Mouse (Mus musculus): ENCODE measurements around the gene Rab5b.
"Not testable (repeated sequence)": the region's sequence is repeated elsewhere in the genome, so short reads cannot be mapped to it uniquely, and the experiment has no call there.

Rab5b gene

GRCm38 (mm10) chr10:128695992-128696807 is at the start of gene Rab5b:
Gene Rab5b (minus strand): TSS chr10:128696264.
- peak; percentile 99 for DNase-seq

DNA sequence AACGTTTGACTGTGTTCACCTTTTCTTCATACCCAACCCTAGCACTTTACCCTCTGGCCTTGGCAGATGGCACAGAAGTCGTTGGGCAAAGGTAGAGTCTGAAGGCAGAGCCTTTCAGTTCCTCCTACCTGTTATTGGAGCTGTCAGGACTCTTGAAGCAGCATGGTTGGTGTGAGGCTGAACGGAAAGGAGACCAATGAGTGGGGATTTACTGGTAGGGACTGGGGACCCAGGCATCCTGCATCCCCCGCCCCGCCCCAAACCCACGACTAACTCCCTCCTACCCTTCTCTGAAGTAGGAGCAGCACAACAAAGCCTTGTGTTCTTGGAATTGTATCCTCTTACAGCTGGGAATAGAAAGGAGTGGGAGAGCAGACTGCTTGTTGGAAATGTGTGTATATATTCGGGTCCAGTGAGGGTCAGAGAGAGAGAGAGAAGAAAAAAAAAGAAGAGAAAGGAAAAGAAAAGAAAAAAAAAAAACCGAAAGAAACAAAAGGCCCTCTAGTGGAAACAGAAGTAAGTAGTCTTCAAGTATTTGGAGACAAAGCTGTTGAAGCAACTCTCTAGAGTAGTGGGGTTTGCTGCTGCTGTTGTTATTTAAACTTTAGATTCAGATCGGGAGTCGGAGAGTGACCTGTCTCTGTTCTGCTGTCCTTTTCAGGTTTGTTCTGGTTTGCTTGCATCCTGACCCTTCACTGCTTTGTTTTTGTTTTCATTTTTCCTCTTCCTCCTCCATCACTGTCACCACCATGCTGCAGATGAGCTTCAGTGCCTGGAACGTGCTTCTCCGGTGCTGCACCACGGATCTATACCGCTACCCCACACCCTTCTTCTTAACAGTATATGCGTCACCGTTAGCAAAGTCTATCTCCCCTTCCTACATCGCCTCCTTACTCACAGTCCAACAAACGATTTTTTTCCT is 48.9 kb upstream of the Rab5b start, which contains the start of gene Dgka:
Gene Dgka, minus strand, starts transcription at position 176 of the 922 bp plus-strand sequence.
- DNase-seq: peak; percentile 17 to 18

- DNase-seq: no peak
Observed at GRCm38 (mm10) chr10:128744211-128744610, 48.1 kb upstream of the Rab5b start.

GRCm38 (mm10) chr10:128743791-128744191 is 47.7 kb upstream of the Rab5b start:
- DNase-seq: peak; percentile 70 to 71

DNA sequence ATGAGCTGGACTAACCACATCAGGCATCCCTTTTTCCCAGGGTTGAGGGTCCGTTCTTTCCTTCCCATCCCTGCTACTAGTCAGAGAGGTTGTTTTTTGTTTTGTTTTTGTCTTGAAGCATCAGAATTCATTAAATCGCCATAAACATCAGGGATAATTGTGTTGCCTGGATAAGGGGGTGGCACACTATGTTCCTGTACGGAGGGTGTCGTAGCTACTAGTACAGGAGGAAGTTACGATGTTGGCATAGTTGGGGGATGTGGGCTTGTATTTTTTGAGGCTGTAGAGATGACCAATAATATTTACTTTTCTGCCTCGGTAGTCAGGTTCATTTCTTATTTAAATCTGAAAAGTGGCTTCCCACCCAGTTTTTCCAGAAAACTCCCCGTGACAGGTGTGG is 47.2 kb upstream of the Rab5b start:
- peak in 1 of 2 experiments; percentile 35 for DNase-seq

DNA sequence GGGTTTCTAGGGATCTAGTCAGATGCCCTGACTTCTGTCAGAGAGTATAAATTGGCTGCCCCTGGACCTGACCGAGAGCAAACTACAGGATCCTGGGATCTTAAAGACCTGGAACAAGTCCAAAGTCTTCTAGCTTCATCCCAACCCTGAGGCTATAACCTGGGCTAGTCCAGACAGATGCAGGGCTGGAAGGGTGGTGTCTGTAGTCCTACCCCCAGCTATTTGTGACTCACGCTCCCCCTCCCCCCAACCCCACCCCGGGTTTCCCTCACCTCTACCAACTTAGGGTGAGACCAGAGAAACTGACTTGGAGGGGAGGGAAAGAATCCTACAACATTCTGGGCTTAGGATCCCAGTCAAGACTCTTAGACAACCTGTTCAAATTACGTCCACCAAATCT is 46.6 kb upstream of the Rab5b start:
- no peak for DNase-seq

DNA sequence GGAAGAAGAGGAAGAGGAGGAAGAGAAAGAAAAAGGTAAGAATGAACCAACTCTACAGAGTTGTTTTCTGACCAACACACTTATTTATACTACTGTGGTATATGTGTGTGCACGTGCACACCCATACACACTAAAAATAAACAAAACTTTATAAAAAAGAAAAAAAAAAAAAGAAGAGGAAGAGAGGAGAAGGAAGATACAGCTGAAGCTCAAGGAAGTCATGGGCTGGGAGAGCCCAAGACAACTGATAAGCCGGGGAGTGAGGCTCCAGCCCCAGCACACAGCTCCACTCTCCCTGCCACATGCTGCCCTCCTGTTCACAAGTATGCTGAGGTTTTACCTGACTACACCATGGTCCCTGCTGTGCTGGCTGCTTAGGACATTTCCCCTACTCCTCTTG is 44.2 kb upstream of the Rab5b start:
- DNase-seq: no peak

- DNase-seq: peak; percentile 35 to 51
Observed at GRCm38 (mm10) chr10:128737435-128737834, 41.4 kb upstream of the Rab5b start.

DNA sequence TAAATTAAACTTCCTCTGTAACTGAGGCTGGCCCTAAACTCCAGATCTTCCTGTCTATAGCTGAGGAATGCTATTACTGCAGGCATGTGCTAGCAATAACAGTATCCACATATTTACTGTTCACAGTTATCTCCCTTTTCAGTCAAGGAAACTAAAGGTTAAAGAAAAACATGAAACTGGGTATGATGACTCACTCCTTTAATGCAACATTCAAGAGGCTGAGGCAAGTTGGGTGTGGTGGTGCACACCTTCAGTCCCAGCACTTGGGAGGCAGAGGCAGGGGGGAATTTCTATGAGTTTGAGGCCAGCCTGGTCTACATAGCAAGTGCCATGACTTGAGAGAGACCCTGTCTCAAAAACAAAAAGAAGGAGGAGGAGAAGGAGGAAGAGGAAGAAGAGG is 35.9 kb upstream of the Rab5b start:
- no peak for DNase-seq

DNA sequence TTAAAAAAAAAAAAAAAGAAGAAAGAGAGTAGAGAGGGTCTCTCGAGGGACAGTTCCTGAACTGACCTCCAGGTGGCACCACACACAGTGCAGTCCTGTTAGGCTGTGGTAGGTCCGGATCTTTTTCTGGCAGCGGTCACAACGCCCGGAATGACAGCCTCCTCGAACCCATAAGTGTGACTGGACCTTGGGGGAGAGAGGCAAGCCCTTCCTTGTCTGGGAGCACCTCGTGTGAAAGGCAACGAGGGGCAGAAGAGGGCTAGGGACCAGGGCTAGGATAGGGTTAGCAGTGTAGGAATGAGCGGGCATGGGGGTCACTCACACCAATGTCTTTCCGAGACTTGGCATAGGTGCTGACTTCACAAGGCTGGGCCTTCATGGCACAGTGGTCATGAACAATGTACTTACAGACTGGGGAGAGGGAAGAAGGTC is 35.0 kb upstream of the Rab5b start:
- peak; percentile 69 to 76 for DNase-seq

DNA sequence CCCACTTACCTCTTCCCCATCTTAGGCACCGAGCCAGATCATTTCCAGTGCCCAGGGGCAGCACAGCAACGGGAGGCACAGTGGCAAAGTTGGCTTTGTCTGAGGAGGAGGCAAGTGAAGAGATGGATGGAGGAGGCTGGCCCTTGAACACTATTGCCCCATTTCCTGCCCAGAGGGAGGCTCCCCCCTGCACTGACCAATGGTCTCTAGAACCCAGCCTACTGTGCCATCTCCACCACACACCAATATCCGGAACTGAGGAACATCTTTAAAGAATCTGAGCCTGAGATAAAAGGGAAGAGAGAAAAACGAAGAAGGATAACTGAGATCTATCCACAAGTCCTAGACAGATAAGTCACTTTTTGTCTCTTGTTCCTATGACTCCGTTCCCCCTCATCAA is 32.0 kb upstream of the Rab5b start:
- no peak for DNase-seq

DNA sequence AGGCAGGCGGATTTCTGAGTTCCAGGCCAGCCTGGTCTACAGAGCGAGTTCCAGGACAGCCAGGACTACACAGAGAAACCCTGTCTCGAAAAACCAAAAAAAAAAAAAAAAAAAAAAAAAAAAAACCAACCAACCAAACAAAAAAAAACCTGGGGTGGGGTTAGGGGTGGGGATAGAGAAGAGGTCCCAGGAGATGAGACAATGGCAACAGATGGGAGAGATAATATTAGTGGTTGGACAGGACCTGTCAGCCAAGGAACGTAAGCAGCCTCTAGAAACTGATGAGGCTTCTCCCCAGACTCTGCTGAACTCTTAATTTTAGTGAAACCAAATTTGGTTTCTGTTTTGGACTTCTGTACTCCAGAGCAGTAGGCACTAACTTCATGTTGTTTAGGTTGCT is 29.4 kb upstream of the Rab5b start:
- not testable (repeated sequence) for DNase-seq

DNA sequence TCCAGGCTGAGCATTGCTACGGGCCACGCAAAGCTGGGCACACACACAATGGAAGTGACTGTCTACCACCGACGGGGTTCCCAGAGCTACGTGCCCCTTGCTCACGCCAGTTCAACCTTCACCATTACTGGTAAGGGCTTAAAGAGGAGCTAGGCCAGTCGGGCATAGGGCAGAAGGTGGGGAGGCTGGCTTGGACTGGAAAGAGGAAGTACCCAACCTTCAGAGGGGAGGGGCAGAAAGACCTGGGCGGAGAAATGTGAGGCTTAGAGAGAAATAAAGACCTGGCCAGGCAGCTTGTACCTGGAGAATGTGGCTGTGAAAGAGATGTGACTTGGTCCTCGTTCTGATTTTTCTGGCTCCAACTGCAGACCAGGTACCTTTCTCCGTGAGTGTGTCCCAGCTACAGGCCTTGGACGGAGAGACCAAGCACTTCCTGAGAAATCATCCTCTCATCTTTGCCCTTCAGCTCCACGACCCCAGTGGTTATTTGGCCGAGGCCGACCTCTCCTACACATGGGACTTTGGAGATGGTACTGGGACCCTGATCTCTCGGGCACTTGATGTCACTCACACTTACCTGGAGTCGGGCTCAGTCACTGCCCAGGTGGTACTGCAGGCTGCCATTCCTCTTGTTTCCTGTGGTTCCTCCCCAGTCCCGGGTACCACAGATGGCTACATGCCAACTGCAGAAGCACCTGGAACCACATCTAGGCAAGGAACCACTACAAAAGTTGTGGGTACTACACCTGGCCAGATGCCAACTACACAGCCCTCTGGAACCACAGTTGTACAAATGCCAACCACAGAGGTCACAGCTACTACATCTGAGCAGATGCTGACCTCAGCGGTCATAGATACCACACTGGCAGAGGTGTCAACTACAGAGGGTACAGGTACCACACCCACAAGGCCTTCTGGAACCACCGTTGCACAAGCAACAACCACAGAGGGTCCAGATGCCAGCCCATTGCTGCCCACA is 19.8 kb upstream of the Rab5b start:
- DNase-seq: peak; percentile 23 to 45

GRCm38 (mm10) chr10:128711318-128711717 is 15.3 kb upstream of the Rab5b start:
- DNase-seq: not testable (repeated sequence)

- peak; percentile 6 to 18 for DNase-seq
Observed at GRCm38 (mm10) chr10:128705317-128705693, 9.2 kb upstream of the Rab5b start.

- DNase-seq: peak; percentile 93 to 95
Observed at GRCm38 (mm10) chr10:128704491-128705316, 8.6 kb upstream of the Rab5b start, which contains the start of gene Cdk2. Gene Cdk2 (minus strand): TSS chr10:128705031.

- no peak for DNase-seq
Observed at GRCm38 (mm10) chr10:128703895-128704294, 7.8 kb upstream of the Rab5b start, which contains the start of gene Pmel. Gene Pmel (plus strand): TSS chr10:128704195.

- no peak for DNase-seq
Observed at GRCm38 (mm10) chr10:128702328-128703007, 6.4 kb upstream of the Rab5b start.

DNA sequence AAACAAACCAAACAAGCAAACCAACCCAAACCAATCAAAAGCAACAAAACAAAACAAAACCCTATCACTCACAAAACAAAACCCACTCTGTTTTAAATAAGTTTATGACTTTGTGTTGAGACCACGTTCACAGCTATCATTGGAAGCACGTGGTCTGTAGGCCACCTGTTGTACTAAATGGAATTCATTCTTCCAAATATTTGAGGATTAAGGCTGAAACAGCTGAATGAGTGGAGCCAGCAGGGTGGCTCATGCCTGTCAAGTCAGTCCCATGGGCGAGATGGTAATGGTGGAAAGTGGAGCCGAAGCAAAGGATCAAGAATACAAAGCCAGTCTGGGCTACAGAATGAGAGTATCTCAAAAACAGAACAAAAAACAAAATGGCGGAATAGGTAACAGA is 4.6 kb upstream of the Rab5b start:
- DNase-seq: no peak

- no peak for DNase-seq
Observed at GRCm38 (mm10) chr10:128699611-128700010, 3.5 kb upstream of the Rab5b start.

DNA sequence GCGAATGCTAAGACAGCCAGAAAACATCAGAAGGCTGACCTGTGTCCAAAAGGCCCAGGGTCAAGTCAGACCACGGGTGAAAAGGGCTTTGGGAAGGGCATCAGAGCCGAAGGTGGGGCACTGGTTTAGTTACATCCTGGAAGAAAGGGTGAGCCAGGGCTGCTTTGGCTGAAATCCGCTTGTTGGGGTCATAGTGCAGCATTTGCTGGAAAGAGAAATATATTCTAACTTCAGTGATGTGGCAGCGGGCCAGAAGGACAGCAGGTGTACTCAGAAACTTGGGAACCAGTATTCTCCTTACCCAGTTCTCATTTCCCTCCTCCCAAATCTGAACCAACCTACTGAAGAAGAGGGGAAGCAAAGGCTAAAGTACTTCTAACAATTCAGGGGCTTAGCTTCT is 2.9 kb upstream of the Rab5b start:
- DNase-seq: no peak

All from lung, adult 18-20 months (tissue).